8 mouse cellular contexts compared by ENCODE assay signal in the genomic region with DNA sequence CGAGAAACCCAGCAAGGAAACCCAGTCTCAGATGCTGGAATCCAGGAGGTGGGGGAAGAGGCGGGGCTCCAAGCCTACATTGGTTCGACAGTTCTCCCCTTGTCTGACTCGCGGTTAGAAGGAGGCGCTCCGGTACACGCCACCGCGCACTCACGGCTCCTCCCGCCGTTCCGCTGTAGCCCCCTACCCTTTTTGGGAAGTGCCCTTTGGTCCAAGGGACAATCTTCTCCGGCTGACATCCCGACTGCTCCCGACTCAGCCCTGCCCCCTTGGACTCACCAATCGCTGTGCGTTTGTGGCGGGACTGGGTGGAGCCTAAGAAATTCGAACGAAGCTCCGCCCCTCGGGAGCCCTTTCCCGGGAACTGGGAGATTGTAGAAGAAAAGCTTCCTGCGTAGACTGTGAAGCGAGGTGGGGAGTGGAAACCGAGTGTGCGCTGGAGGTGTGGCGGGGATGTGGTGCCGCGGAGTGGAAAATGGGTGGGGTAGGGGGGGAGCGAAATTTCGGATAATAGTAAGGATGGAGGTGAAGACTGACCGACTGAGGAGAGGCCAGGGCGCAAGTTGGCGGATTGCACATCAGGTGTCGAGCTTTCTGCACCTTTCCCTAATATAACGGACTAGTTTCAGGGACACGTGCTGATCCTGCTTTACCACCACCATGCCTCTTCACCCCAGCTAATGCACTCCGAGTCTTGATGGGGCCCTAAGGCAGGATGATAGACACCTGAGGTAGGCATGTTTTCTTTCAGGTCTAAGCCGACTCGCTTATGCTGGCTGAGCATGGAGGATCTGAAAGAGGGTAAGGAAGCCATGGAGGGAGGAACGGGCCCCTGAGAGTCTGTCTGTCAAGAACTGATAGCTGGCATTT. TPM values are rescaled to one million over a fixed set of nuclear protein-coding genes. Genes with fewer than 3 reads are reported as not detected.
DNase-seq lines count a peak whose midpoint lies in the region; ATAC-seq and TF ChIP-seq lines count a peak whose summit lies in the region.

A gene (plus strand): TSS at position 355 of the 870 bp plus-strand sequence.

- H3K27me3 ChIP-seq in forebrain, embryonic 15.5 days: no peaks in the 10 kb centered on the region
- no peaks in the 10 kb centered on the region for H3K27me3 ChIP-seq in lung, embryonic 14.5 days (ENCODE audit: insufficient read depth, low read length)

- H3K4me2 ChIP-seq in forebrain, embryonic 15.5 days (replicated peaks): peak within 1 kb of the TSS; percentile 67
- peak within 1 kb of the TSS; percentile 78 for H3K4me2 ChIP-seq in lung, embryonic 14.5 days

- ATAC-seq in forebrain, embryonic 15.5 days (replicated peaks): peak; percentile 91
- peak; percentile 90 for ATAC-seq in lung, embryonic 14.5 days (ENCODE audit: insufficient read depth)
- ATAC-seq in neutrophil, adult 5-6 weeks (ENCODE audit: extremely low read depth, insufficient number of reproducible peaks, low FRiP score, poor library complexity, severe bottlenecking): peak; percentile 21; the same call in 1 of the 2 replicates

- peak; percentile 5; the same call in 1 of the 2 replicates for TF ChIP-seq CTCF in lung, embryonic 14.5 days (IDR thresholded peaks at IDR 0.05; ENCODE audit: low read depth)

- H3K4me3 ChIP-seq in forebrain, embryonic 15.5 days: peak within 1 kb of the TSS; percentile 82
- peak within 1 kb of the TSS; percentile 44 for H3K4me3 ChIP-seq in lung, embryonic 14.5 days (ENCODE audit: low read depth, low read length)

- intact Hi-C loops in heart, postnatal 25 days (cut with DNase I): no loop called here

- DNase-seq in MEL-GATA-1-ER (ENCODE audit: extremely low read depth, low read depth): peak; percentile 81
- peak; percentile 74 for DNase-seq in cerebellum, adult 11-12 months
- DNase-seq in heart, postnatal 25 days (ENCODE audit: low spot score): peak; percentile 81
- DNase-seq in layer of hippocampus, adult 18-20 months (ENCODE audit: low spot score in 2 of 2): peak; percentile 84 to 91
- DNase-seq in lung, embryonic 14.5 days: peak; percentile 98
- DNase-seq in testis, postnatal 14 days (ENCODE audit: low spot score): peak; percentile 83

- H3K36me3 ChIP-seq in forebrain, embryonic 15.5 days: no peaks in the 10 kb centered on the region
- H3K36me3 ChIP-seq in lung, embryonic 14.5 days (ENCODE audit: insufficient read depth): peaks cover 26% of the 10 kb centered on the region

- H3K9ac ChIP-seq in forebrain, embryonic 15.5 days (replicated peaks): peak within 1 kb of the TSS; percentile 68
- H3K9ac ChIP-seq in lung, embryonic 14.5 days: peak within 1 kb of the TSS; percentile 46

- peak within 1 kb of the TSS; percentile 77 for H3K27ac ChIP-seq in forebrain, embryonic 15.5 days (replicated peaks)
- H3K27ac ChIP-seq in lung, embryonic 14.5 days (ENCODE audit: low read depth): peak within 1 kb of the TSS; percentile 12; the same call in 1 of the 2 replicates

- H3K9me3 ChIP-seq in forebrain, embryonic 15.5 days: no peaks in the 10 kb centered on the region
- H3K9me3 ChIP-seq in lung, embryonic 14.5 days (ENCODE audit: low read depth, low read length): no peaks in the 10 kb centered on the region

- under 1% methylated on average over 44 of the region's 44 CpGs for WGBS in forebrain, embryonic 15.5 days
- WGBS in lung, embryonic 14.5 days: under 1% methylated on average over 44 of the region's 44 CpGs

- H3K4me1 ChIP-seq in forebrain, embryonic 15.5 days: peaks cover 50% of the 10 kb centered on the region
- H3K4me1 ChIP-seq in lung, embryonic 14.5 days (ENCODE audit: insufficient read depth): peaks cover 21% of the 10 kb centered on the region

RNA-seq across cellular contexts. Expression of the gene that starts here (rescaled TPM):
- polyA plus RNA-seq in forebrain, embryonic 15.5 days (2015; fragmentation: Nextera tagmentation; extraction: Ambion mirVana): 35.6 and 41.5 TPM in 2 replicates
- under 1 TPM; 0.16 to 0.45 TPM for total RNA-seq in heart, postnatal 25 days (2021)
- 10 to 100 TPM; 23.2 to 25.0 TPM for total RNA-seq in layer of hippocampus, adult 18-20 months (2021)
- 76.5 and 79.7 TPM in 2 replicates for polyA plus RNA-seq in lung, embryonic 14.5 days (2014; fragmentation: Nextera tagmentation; extraction: Ambion mirVana)
- total RNA-seq in neutrophil, adult 5-6 weeks (2017): 0.35 and 1.7 TPM in 2 replicates

Comparison
In these comparisons a context has a peak if more than half of its experiments do, and no peak if none do; other contexts are left out.
1. Peak in every context shown above with its lines: DNase-seq, ATAC-seq, H3K4me3 ChIP-seq and H3K27ac ChIP-seq.
2. Peak in DNase-seq in heart, postnatal 25 days; RNA of the gene not detected or under 1 TPM.
3. ATAC-seq: peak in every context shown above with its lines; median percentile 91 in forebrain, embryonic 15.5 days; 90 in lung, embryonic 14.5 days; 21 in neutrophil, adult 5-6 weeks.